Mouse (Mus musculus) forebrain, embryonic 15.5 days (tissue): ENCODE measurements around the gene Flrt1. TPM values are rescaled to one million over a fixed set of nuclear protein-coding genes. Genes with fewer than 3 reads are reported as not detected.

Experiments used
- polyA plus RNA-seq: library from polyadenylated mRNA; unstranded; fragments of >200 nt; fragmentation: Nextera tagmentation; extraction: Ambion mirVana; gene quantifications from 2 replicates; pipeline ENCODE4 v1.2.1, GENCODE M21; 2015

The Flrt1 gene
- polyA plus RNA-seq, 1 experiment from 2014 or later: 14.9 TPM

Other genes starting within 250 kb of the Flrt1 start
- 0.40 and 0.71 TPM in 2 replicates for gene Ccdc88b, start 247.5 kb downstream of the Flrt1 start, polyA plus RNA-seq
- 116 and 125 TPM in 2 replicates for gene Trmt112, start 196.0 kb downstream of the Flrt1 start, polyA plus RNA-seq
- gene Prdx5, start 195.6 kb downstream of the Flrt1 start, polyA plus RNA-seq: 231 and 241 TPM in 2 replicates
- gene Esrra, start 183.9 kb downstream of the Flrt1 start, polyA plus RNA-seq: 20.3 and 21.2 TPM in 2 replicates
- gene Catsperz, start 180.3 kb downstream of the Flrt1 start, polyA plus RNA-seq: 0.85 and 0.96 TPM in 2 replicates
- 1.4 and 1.8 TPM in 2 replicates for gene Kcnk4, start 171.2 kb downstream of the Flrt1 start, polyA plus RNA-seq
- 83.7 and 83.8 TPM in 2 replicates for gene Bad, start 163.9 kb downstream of the Flrt1 start, polyA plus RNA-seq
- gene Gpr137, start 163.2 kb downstream of the Flrt1 start, polyA plus RNA-seq: 48.0 and 48.2 TPM in 2 replicates
- 263 and 289 TPM in 2 replicates for gene Ppp1r14b, start 130.8 kb downstream of the Flrt1 start, polyA plus RNA-seq
- 11.2 and 11.5 TPM in 2 replicates for gene Plcb3, start 129.3 kb downstream of the Flrt1 start, polyA plus RNA-seq
- gene Fkbp2, start 125.2 kb downstream of the Flrt1 start, polyA plus RNA-seq: 83.7 and 90.9 TPM in 2 replicates
- gene Vegfb, start 118.1 kb downstream of the Flrt1 start, polyA plus RNA-seq: 41.0 and 46.7 TPM in 2 replicates
- gene Dnajc4, start 113.2 kb downstream of the Flrt1 start, polyA plus RNA-seq: 20.3 and 22.8 TPM in 2 replicates
- gene Nudt22, start 109.6 kb downstream of the Flrt1 start, polyA plus RNA-seq: 18.1 and 18.2 TPM in 2 replicates
- 14.8 and 16.0 TPM in 2 replicates for gene Trpt1, start 109.6 kb downstream of the Flrt1 start, polyA plus RNA-seq
- 3.6 and 3.7 TPM in 2 replicates for gene Fermt3, start 86.3 kb downstream of the Flrt1 start, polyA plus RNA-seq
- 243 and 245 TPM in 2 replicates for gene Stip1, start 65.8 kb downstream of the Flrt1 start, polyA plus RNA-seq
- gene Macrod1, start 48.9 kb downstream of the Flrt1 start, polyA plus RNA-seq: 5.8 and 6.0 TPM in 2 replicates
- 232 and 233 TPM in 2 replicates for gene Otub1, start 100.6 kb upstream of the Flrt1 start, polyA plus RNA-seq
- gene Cox8a, start 111.9 kb upstream of the Flrt1 start, polyA plus RNA-seq: 656 and 676 TPM in 2 replicates
- 69.2 and 69.5 TPM in 2 replicates for gene Naa40, start 135.5 kb upstream of the Flrt1 start, polyA plus RNA-seq
- 60.7 and 67.7 TPM in 2 replicates for gene Rcor2, start 161.6 kb upstream of the Flrt1 start, polyA plus RNA-seq
- gene Mark2, start 236.1 kb upstream of the Flrt1 start, polyA plus RNA-seq: 52.8 and 57.7 TPM in 2 replicates